Comparison of ENCODE assay signal across 9 mouse cellular contexts in the genomic region with DNA sequence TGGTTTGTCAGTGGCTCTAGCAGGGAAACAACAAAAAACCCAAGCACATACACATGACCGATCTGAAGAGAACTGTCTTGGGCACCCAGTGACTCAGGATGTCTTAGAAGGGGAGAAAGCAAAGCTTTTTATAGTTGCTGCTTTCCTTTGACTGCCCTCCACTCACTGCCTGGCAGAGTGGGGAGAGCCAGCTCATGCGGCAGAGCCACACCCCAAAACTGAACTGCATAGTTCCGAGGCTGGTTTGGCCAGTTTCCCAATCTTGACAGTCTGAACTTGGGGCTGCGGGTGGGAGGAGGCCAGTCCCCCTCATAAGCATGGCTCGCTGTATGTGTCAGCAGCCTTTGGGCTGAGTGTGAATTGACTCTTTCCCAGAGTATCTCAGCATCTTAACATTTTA. TPM values are rescaled to one million over a fixed set of nuclear protein-coding genes. Genes with fewer than 3 reads are reported as not detected.
DNase-seq lines count a peak whose midpoint lies in the region; ATAC-seq lines count a peak whose summit lies in the region.
"Had no signal": no experiment of that assay in that cellular context is flagged by ENCODE, and none has a peak within 500 bp of the region (broad histone marks: within the 10 kb centered on the region; RNA-seq: fewer than 3 reads in every experiment).

No protein-coding gene starts in this region.

- no peaks in the 10 kb centered on the region for H3K27me3 ChIP-seq in hindbrain, embryonic 14.5 days (ENCODE audit: control insufficient read depth, insufficient read depth, low read length)

- H3K4me3 ChIP-seq in hindbrain, embryonic 14.5 days (replicated peaks; ENCODE audit: low read length), result no peak overlapping the region
- H3K4me3 ChIP-seq: erythroblast, embryonic 14.5 days had no signal

- no peak overlapping the region for H3K27ac ChIP-seq in hindbrain, embryonic 14.5 days

- H3K9ac ChIP-seq in hindbrain, embryonic 14.5 days, result no peak overlapping the region

- WGBS in hindbrain, embryonic 14.5 days, result 57% methylated on average over 5 of the region's 5 CpGs

- peak; percentile 29 for DNase-seq in left cerebral cortex, postnatal 4 days
- DNase-seq in left cerebral cortex, postnatal 14 days (ENCODE audit: low spot score in 2 of 2), result no peak
- peak; percentile 40 for DNase-seq in c-Kit-positive CD71-positive TER-119-positive erythroid progenitor cells, embryonic 14.5 days (ENCODE audit: low spot score)
- no peak for DNase-seq in hindbrain, embryonic 14.5 days (ENCODE audit: low spot score)
- no peak for DNase-seq in thymus, postnatal 14 days
- no peak for DNase-seq in MN1 (ENCODE audit: low spot score)
- no peak for DNase-seq in frontal cortex, postnatal 36 days (ENCODE audit: low spot score in 2 of 2)

- intact Hi-C loops in left cerebral cortex, postnatal 4 days (cut with DNase I), result no loop called here
- intact Hi-C loops in left cerebral cortex, postnatal 14 days (cut with DNase I), result no loop called here

- peak; percentile 51 for ATAC-seq in hindbrain, embryonic 14.5 days (ENCODE audit: low FRiP score)
- peak; percentile 63 for ATAC-seq in megakaryocyte progenitor cell, adult 5-6 weeks (replicated peaks; ENCODE audit: poor library complexity)

- peaks cover 50% of the 10 kb centered on the region for H3K36me3 ChIP-seq in hindbrain, embryonic 14.5 days (replicated peaks; ENCODE audit: control insufficient read depth, insufficient read depth)

- H3K4me2 ChIP-seq in hindbrain, embryonic 14.5 days (replicated peaks), result no peak overlapping the region

- no peaks in the 10 kb centered on the region for H3K4me1 ChIP-seq in hindbrain, embryonic 14.5 days (replicated peaks; ENCODE audit: control insufficient read depth, insufficient read depth, low read length)

- peaks cover 7% of the 10 kb centered on the region; the same call in 1 of the 2 replicates for H3K9me3 ChIP-seq in hindbrain, embryonic 14.5 days (ENCODE audit: control insufficient read depth, low read length)

RNA-seq across cellular contexts. Expression of a gene that starts 11.7 kb away (rescaled TPM):
- total RNA-seq in left cerebral cortex, postnatal 4 days (2021), result 1,000 to 10,000 TPM; 1,473 to 1,476 TPM
- 1,000 to 10,000 TPM; 2,240 to 2,371 TPM for total RNA-seq in left cerebral cortex, postnatal 14 days (2021)
- 2,705 and 2,824 TPM in 2 replicates for polyA plus RNA-seq in hindbrain, embryonic 14.5 days (2014; fragmentation: Nextera tagmentation; extraction: Ambion mirVana)
- 340 and 447 TPM in 2 replicates for total RNA-seq in megakaryocyte progenitor cell, adult 5-6 weeks (2015)
- total RNA-seq in megakaryocyte progenitor cell, adult 5-6 weeks (2017), result 536 and 549 TPM in 2 replicates

RNA-seq across cellular contexts. Expression of a gene that starts 51.5 kb away (rescaled TPM):
- total RNA-seq in left cerebral cortex, postnatal 4 days (2021), result 10 to 100 TPM; 17.8 to 19.9 TPM
- 10 to 100 TPM; 15.0 to 15.5 TPM for total RNA-seq in left cerebral cortex, postnatal 14 days (2021)
- 12.0 and 14.0 TPM in 2 replicates for polyA plus RNA-seq in hindbrain, embryonic 14.5 days (2014; fragmentation: Nextera tagmentation; extraction: Ambion mirVana)
- 5.9 and 6.5 TPM in 2 replicates for total RNA-seq in megakaryocyte progenitor cell, adult 5-6 weeks (2015)
- 24.0 and 29.9 TPM in 2 replicates for total RNA-seq in megakaryocyte progenitor cell, adult 5-6 weeks (2017)

Comparison
In these comparisons a context has a peak if more than half of its experiments do, and no peak if none do; other contexts are left out.
1. DNase-seq: peak in left cerebral cortex, postnatal 4 days (single experiment) and c-Kit-positive CD71-positive TER-119-positive erythroid progenitor cells, embryonic 14.5 days (single experiment); none in left cerebral cortex, postnatal 14 days (0 of 2), hindbrain, embryonic 14.5 days (single experiment), thymus, postnatal 14 days (single experiment), MN1 (single experiment) and frontal cortex, postnatal 36 days (0 of 2).